Mouse (Mus musculus) lung, postnatal 25 days (tissue): ENCODE results near the gene Dnase2a.

Experiments
- DNase-seq: peaks from one replicate; pipeline ENCODE4 v3.0.0; 2022; ENCODE audit warnings: low spot score

The Dnase2a gene

GRCm38 (mm10) chr8:84970135-84970790 is 61.9 kb downstream of the Dnase2a start:
- DNase-seq: no peak

- DNase-seq: no peak
Observed at GRCm38 (mm10) chr8:84970913-84971312, 62.6 kb downstream of the Dnase2a start.
